Mouse (Mus musculus): Measurements from ENCODE around the gene Cdh9. TPM values are rescaled to one million over a fixed set of nuclear protein-coding genes. Genes with fewer than 3 reads are reported as not detected.

Cdh9 gene
- polyA plus RNA-seq, 1 experiment from 2014 or later: 7.4 TPM

- no peak for ATAC-seq (ENCODE audit: low FRiP score)
- Histone ChIP-seq H3K9ac (replicated peaks) (no peak overlapping the region), H3K4me2 (no peak overlapping the region), H3K27ac (replicated peaks) (no peak overlapping the region), H3K4me1 (no peaks in the 10 kb centered on the region), H3K4me3 (replicated peaks) (no peak overlapping the region), H3K27me3 (replicated peaks) (no peaks in the 10 kb centered on the region), H3K9me3 (replicated peaks) (no peaks in the 10 kb centered on the region), H3K36me3 (no peaks in the 10 kb centered on the region)
- WGBS: 91% methylated on average over 1 of the region's 1 CpGs
These were observed 106.2 kb downstream of the Cdh9 start for GRCm38 (mm10) chr15:16834761-16835160.

GRCm38 (mm10) chr15:16882542-16882941, 154.0 kb downstream of the Cdh9 start:
- no peak overlapping the region for H3K4me3 ChIP-seq (replicated peaks)
- H3K9me3 ChIP-seq (replicated peaks): no peaks in the 10 kb centered on the region
- no peak for ATAC-seq (ENCODE audit: low FRiP score)
- H3K4me2 ChIP-seq: no peak overlapping the region
- H3K27ac ChIP-seq (replicated peaks): no peak overlapping the region
- H3K27me3 ChIP-seq (replicated peaks): no peaks in the 10 kb centered on the region
- no peak overlapping the region for H3K9ac ChIP-seq (replicated peaks)
- 81% methylated on average over 3 of the region's 3 CpGs for WGBS
- H3K4me1 ChIP-seq: no peaks in the 10 kb centered on the region
- H3K36me3 ChIP-seq: no peaks in the 10 kb centered on the region

- no peaks in the 10 kb centered on the region for H3K36me3 ChIP-seq
- no peak overlapping the region for H3K4me3 ChIP-seq (replicated peaks)
- ATAC-seq (ENCODE audit: low FRiP score): no peak
- no peak overlapping the region for H3K9ac ChIP-seq (replicated peaks)
- H3K4me2 ChIP-seq: no peak overlapping the region
- no peaks in the 10 kb centered on the region for H3K4me1 ChIP-seq
- H3K27me3 ChIP-seq (replicated peaks): no peaks in the 10 kb centered on the region
- no peaks in the 10 kb centered on the region for H3K9me3 ChIP-seq (replicated peaks)
- H3K27ac ChIP-seq (replicated peaks): no peak overlapping the region
- WGBS: 82% methylated on average over 1 of the region's 1 CpGs
These were observed 168.1 kb downstream of the Cdh9 start for GRCm38 (mm10) chr15:16896674-16897073.
